Mouse (Mus musculus): ENCODE results near the gene Sec23b.

- TF ChIP-seq POLR2A (IDR thresholded peaks at IDR 0.05; ENCODE audit: insufficient read depth, low read depth, low read length) (no peak), EP300 (IDR thresholded peaks at IDR 0.05; ENCODE audit: insufficient read depth, low read depth, low read length) (no peak), CTCF (IDR thresholded peaks at IDR 0.05) (no peak)
These were observed 42.0 kb downstream of the Sec23b start for GRCm38 (mm10) chr2:144598006-144598405.

Measured in heart, adult 2 months (tissue).